Mouse (Mus musculus): ENCODE data around the gene Psmd14.

DNA sequence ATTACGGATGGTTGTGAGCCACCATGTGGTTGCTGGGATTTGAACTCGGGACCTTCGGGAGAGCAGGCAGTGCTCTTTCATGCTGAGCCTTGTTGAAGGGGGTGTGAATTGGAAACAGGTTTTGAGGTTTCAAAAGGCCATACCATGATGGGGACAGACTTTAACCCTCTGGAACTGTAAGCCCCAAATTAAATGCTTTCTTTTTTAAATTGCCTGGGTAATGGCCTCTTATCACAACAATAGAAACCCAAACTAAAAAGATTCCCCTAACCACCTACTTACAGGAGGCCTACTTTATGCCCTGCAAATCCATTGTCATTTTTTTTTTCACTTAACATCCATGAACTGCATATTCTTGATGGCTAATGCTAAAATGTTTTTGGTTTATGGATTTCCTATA lies 36.9 kb upstream of the Psmd14 start:
- TF ChIP-seq MAX (IDR thresholded peaks at IDR 0.05; ENCODE audit: low read depth) (no peak), MYOD1 (IDR thresholded peaks at IDR 0.05; ENCODE audit: control insufficient read depth in 1 of 3, insufficient read length in 2 of 3, low read depth in 2 of 3) (no peak), POLR2A (IDR thresholded peaks at IDR 0.05; ENCODE audit: insufficient read length, low read depth) (no peak), POLR2AphosphoS2 (IDR thresholded peaks at IDR 0.05; ENCODE audit: insufficient read length, low read depth) (no peak), E2F4 (IDR thresholded peaks at IDR 0.05; ENCODE audit: insufficient read depth) (no peak), USF1 (IDR thresholded peaks at IDR 0.05; ENCODE audit: low read depth) (no peak)

Measured in myocyte (in vitro differentiated cells).